Mouse (Mus musculus): ENCODE measurements around the gene Upk3b. TPM values are rescaled to one million over a fixed set of nuclear protein-coding genes. Genes with fewer than 3 reads are reported as not detected.
A peak's percentile ranks its signal among the peaks of the same experiment; 100 is the strongest.
"Not testable (repeated sequence)": the region's sequence is repeated elsewhere in the genome, so short reads cannot be mapped to it uniquely, and the experiment has no call there.

The Upk3b gene
- polyA plus RNA-seq, 1 experiment from 2014 or later: 4.7 TPM

DNA sequence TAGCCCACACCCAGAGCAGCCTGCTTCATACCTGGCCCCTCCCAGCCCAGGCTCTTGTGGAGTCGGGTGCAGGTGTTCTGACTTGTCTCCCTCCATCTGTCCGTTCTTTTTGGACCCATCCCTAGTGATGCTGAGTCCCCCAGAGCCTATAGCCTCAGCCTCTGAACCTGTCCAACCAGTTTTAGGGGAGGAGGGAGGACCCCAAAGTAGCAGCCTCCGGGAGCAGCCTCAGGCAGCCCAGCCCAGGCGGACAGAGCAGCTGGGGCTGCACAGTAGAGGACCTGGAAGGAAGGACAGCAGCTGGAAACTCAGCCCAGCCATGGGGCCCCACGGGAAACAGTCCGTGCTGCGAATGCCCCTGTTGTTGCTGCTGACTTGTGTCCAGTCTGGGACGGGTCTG lies 18.8 kb downstream of the Upk3b start:
- no peak overlapping the region for H3K4me2 ChIP-seq (ENCODE audit: low read depth, low read length)
- no peak overlapping the region for H3K9ac ChIP-seq (replicated peaks)
- no peaks in the 10 kb centered on the region for H3K36me3 ChIP-seq (replicated peaks; ENCODE audit: insufficient read depth, low read length)
- no peak for ATAC-seq
- H3K4me1 ChIP-seq (ENCODE audit: insufficient read depth): no peaks in the 10 kb centered on the region
- TF ChIP-seq EP300 (IDR thresholded peaks at IDR 0.05; ENCODE audit: low read depth): no peak
- no peak for TF ChIP-seq CTCF (IDR thresholded peaks at IDR 0.05; ENCODE audit: low read depth)
- 16% methylated on average over 8 of the region's 8 CpGs for WGBS (ENCODE audit: insufficient replicate concordance)
- H3K4me3 ChIP-seq (ENCODE audit: low read depth, low read length): no peak overlapping the region
- DNase-seq: no peak
- no peaks in the 10 kb centered on the region for H3K9me3 ChIP-seq (ENCODE audit: low read length)
- H3K27ac ChIP-seq (ENCODE audit: low read depth): no peak overlapping the region
- 0 out of 2 replicates have a peak, but pooled peaks cover 3% of the 10 kb centered on the region for H3K27me3 ChIP-seq (ENCODE audit: insufficient read depth, low read length)

DNA sequence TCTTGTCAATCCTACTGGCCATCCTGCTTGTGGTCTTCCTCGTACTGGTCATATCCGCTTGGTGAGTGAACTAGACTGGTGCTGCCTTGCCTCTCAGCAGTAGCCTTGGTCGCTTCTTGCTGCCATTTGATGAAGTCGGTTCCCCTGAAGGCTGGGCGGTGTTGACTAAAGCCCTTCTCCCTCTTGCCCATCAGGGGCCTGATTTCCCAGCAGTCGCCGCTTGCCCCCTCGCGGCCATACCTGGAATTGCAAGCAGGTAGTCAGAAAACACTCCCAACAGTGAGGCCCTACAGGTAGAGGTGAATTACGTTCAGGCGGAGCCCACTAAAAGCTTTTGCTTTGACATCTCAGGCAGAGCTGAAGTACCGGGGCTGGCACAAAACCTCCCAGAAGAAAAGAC lies 23.3 kb downstream of the Upk3b start:
- ATAC-seq (no peak), DNase-seq (peak; percentile 81)
- Histone ChIP-seq H3K36me3 (replicated peaks; ENCODE audit: insufficient read depth, low read length) (no peaks in the 10 kb centered on the region), H3K4me1 (ENCODE audit: insufficient read depth) (no peaks in the 10 kb centered on the region), H3K27me3 (ENCODE audit: insufficient read depth, low read length) (0 out of 2 replicates have a peak, but pooled peaks cover 3% of the 10 kb centered on the region), H3K9ac (replicated peaks) (no peak overlapping the region), H3K9me3 (ENCODE audit: low read length) (no peaks in the 10 kb centered on the region), H3K27ac (ENCODE audit: low read depth) (no peak overlapping the region), H3K4me2 (ENCODE audit: low read depth, low read length) (no peak overlapping the region), H3K4me3 (ENCODE audit: low read depth, low read length) (no peak overlapping the region)
- TF ChIP-seq CTCF (IDR thresholded peaks at IDR 0.05; ENCODE audit: low read depth) (peak; percentile 98), EP300 (IDR thresholded peaks at IDR 0.05; ENCODE audit: low read depth) (no peak)
- 12% methylated on average over 12 of the region's 12 CpGs for WGBS (ENCODE audit: insufficient replicate concordance)

DNA sequence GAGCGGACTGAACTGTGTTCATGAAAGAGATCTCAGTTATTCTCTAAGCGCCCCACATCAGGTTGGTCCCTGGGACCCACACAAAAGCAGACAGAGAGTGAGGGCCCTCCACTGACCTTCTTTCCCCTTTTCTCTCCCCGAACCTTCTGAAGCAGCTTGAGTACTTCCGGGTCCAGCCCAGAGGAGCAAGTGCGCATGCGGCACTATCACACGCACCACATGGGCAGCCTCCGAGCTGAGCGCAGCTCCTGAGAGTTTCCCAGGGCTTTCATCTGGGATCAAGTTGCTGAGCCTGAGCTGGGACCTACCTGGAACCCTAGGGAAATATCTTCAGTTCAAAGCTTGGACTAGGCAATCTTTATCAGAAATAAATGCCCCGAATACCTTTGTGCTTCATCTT lies 25.6 kb downstream of the Upk3b start:
- TF ChIP-seq CTCF (IDR thresholded peaks at IDR 0.05; ENCODE audit: low read depth): no peak
- no peak for TF ChIP-seq EP300 (IDR thresholded peaks at IDR 0.05; ENCODE audit: low read depth)
- H3K27me3 ChIP-seq (ENCODE audit: insufficient read depth, low read length): no peaks in the 10 kb centered on the region

DNA sequence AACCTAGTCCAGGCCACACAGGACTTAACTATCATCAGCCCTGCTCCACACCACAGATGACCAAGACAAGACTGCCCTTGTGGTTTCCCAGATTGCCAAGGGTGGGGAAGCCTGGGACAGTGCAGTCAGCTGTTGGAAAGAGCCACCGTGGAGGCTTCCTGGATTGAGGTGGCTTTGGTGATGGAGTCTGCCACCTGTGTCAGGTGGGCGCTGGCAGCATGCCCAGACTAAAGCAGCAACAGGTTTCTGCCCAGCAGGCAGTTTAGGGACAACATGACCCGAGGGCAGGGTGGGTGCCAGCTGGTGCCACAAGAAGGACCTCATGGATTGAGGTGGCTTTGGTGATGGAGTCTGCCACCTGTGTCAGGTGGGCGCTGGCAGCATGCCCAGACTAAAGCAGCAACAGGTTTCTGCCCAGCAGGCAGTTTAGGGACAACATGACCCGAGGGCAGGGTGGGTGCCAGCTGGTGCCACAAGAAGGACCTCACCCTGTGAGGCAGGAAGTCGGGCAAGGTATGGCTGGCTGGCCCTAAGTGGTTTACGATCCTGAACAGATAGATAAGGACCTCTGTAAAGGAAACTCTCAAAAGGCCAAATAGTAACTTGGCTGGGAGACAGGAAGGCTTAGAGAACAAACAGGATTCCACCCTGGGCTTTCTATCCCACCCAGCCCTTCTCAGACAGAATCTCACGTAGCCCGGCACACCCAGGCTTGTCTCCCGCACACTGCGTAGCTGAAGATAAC lies 28.3 kb downstream of the Upk3b start:
- H3K4me2 ChIP-seq (ENCODE audit: low read depth, low read length); H3K4me3 ChIP-seq (ENCODE audit: low read depth, low read length); H3K36me3 ChIP-seq (replicated peaks; ENCODE audit: insufficient read depth, low read length); H3K27me3 ChIP-seq (ENCODE audit: insufficient read depth, low read length); H3K27ac ChIP-seq (ENCODE audit: low read depth); DNase-seq; ATAC-seq; H3K9ac ChIP-seq (replicated peaks); H3K4me1 ChIP-seq (ENCODE audit: insufficient read depth); H3K9me3 ChIP-seq (ENCODE audit: low read length): not testable (repeated sequence)
- WGBS (ENCODE audit: insufficient replicate concordance): 53% methylated on average over 10 of the region's 11 CpGs

More for the DNA sequence above, 25.6 kb downstream of the Upk3b start:
- 84% methylated on average over 10 of the region's 10 CpGs for WGBS (ENCODE audit: insufficient replicate concordance)
- Histone ChIP-seq H3K36me3 (replicated peaks; ENCODE audit: insufficient read depth, low read length) (no peaks in the 10 kb centered on the region), H3K9ac (replicated peaks) (no peak overlapping the region), H3K9me3 (ENCODE audit: low read length) (no peaks in the 10 kb centered on the region), H3K27ac (ENCODE audit: low read depth) (no peak overlapping the region), H3K4me3 (ENCODE audit: low read depth, low read length) (no peak overlapping the region), H3K4me1 (ENCODE audit: insufficient read depth) (no peaks in the 10 kb centered on the region), H3K4me2 (ENCODE audit: low read depth, low read length) (no peak overlapping the region)
- ATAC-seq (no peak), DNase-seq (no peak)

DNA sequence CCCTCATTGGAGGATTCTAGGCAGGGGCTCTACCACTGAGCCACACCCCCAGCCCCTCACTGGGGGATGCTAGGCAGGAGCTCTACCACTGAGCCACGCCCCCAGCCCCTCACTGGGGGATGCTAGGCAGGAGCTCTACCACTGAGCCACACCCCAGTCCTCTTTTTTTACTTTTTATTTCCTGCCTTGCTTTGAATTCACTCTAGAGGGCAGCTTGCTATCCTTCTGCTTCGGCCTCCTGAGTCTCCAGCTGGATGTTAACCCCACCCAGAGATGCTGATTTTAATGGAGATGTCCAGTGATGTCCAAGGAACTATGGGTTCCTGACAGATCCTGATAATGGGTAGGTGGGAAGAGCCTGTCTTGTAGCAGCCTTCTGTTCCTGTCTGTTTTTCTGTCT lies 31.1 kb downstream of the Upk3b start:
- no peaks in the 10 kb centered on the region for H3K27me3 ChIP-seq (ENCODE audit: insufficient read depth, low read length)
- H3K4me2 ChIP-seq (ENCODE audit: low read depth, low read length): no peak overlapping the region
- no peak for TF ChIP-seq CTCF (IDR thresholded peaks at IDR 0.05; ENCODE audit: low read depth)
- TF ChIP-seq EP300 (IDR thresholded peaks at IDR 0.05; ENCODE audit: low read depth): no peak
- no peak overlapping the region for H3K9ac ChIP-seq (replicated peaks)
- 61% methylated on average over 1 of the region's 2 CpGs for WGBS (ENCODE audit: insufficient replicate concordance)
- H3K4me3 ChIP-seq (ENCODE audit: low read depth, low read length): no peak overlapping the region
- DNase-seq (no peak), ATAC-seq (no peak)
- no peaks in the 10 kb centered on the region for H3K36me3 ChIP-seq (replicated peaks; ENCODE audit: insufficient read depth, low read length)
- no peak overlapping the region for H3K27ac ChIP-seq (ENCODE audit: low read depth)
- no peaks in the 10 kb centered on the region for H3K4me1 ChIP-seq (ENCODE audit: insufficient read depth)
- H3K9me3 ChIP-seq (ENCODE audit: low read length): no peaks in the 10 kb centered on the region

DNA sequence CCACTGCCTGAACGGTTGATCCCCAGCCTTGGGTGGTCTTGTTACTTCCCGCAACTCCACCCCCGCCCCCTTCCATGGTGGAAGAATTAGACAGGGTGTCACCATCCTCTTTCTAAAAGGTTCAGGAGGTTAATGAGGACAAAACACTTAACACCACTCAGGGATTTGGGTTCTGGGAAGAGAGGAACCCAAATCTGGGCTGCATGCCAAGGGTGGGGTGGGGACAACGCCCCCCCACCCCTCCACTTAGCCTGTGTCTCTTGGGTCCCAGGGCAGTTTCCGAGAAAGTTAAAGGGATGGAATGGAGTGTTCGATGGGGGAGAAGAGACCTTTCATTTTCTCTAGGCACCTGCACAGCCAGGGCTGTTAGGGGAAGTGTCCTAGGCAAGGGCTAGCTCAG lies 34.8 kb downstream of the Upk3b start:
- H3K36me3 ChIP-seq (replicated peaks; ENCODE audit: insufficient read depth, low read length): no peaks in the 10 kb centered on the region
- no peak overlapping the region for H3K9ac ChIP-seq (replicated peaks)
- H3K27me3 ChIP-seq (ENCODE audit: insufficient read depth, low read length): no peaks in the 10 kb centered on the region
- no peak for ATAC-seq
- H3K27ac ChIP-seq (ENCODE audit: low read depth): no peak overlapping the region
- H3K4me2 ChIP-seq (ENCODE audit: low read depth, low read length): no peak overlapping the region
- H3K4me1 ChIP-seq (ENCODE audit: insufficient read depth): no peaks in the 10 kb centered on the region
- no peak for DNase-seq
- H3K4me3 ChIP-seq (ENCODE audit: low read depth, low read length): no peak overlapping the region
- 58% methylated on average over 6 of the region's 6 CpGs for WGBS (ENCODE audit: insufficient replicate concordance)
- H3K9me3 ChIP-seq (ENCODE audit: low read length): no peaks in the 10 kb centered on the region
- no peak for TF ChIP-seq CTCF (IDR thresholded peaks at IDR 0.05; ENCODE audit: low read depth)
- TF ChIP-seq EP300 (IDR thresholded peaks at IDR 0.05; ENCODE audit: low read depth): no peak
